Mouse (Mus musculus) skeletal muscle tissue, adult 2 months (tissue): Measurements from ENCODE around the gene Rnf4.

ENCODE experiments used
- DNase-seq: peaks from one replicate; pipeline ENCODE4 v3.0.0-alpha.2; 2012; ENCODE audit warnings: low read depth, low spot score

Gene Rnf4

GRCm38 (mm10) chr5:34336097-34336774, at the start of gene Rnf4:
Gene Rnf4, plus strand, starts transcription at chr5:34336289.
- peak; percentile 96 for DNase-seq

GRCm38 (mm10) chr5:34286516-34286915, 49.6 kb upstream of the Rnf4 start:
- no peak for DNase-seq

- DNase-seq, result no peak
Observed at GRCm38 (mm10) chr5:34287001-34287837, 48.9 kb upstream of the Rnf4 start.

- DNase-seq, result no peak
Observed at GRCm38 (mm10) chr5:34287838-34288145, 48.3 kb upstream of the Rnf4 start.

- DNase-seq, result peak; percentile 26
Observed at GRCm38 (mm10) chr5:34288154-34288716, 47.9 kb upstream of the Rnf4 start, which contains the start of the genes Zfyve28 and Cfap99. Gene Zfyve28, minus strand, starts transcription at chr5:34288449. Gene Cfap99, plus strand, starts transcription at chr5:34288600.

GRCm38 (mm10) chr5:34289286-34289685, 46.8 kb upstream of the Rnf4 start:
- DNase-seq, result no peak

- no peak for DNase-seq
Observed at GRCm38 (mm10) chr5:34293363-34293762, 42.7 kb upstream of the Rnf4 start.

- DNase-seq, result peak; percentile 4
Observed at GRCm38 (mm10) chr5:34294696-34295095, 41.4 kb upstream of the Rnf4 start.

GRCm38 (mm10) chr5:34295141-34295540, 40.9 kb upstream of the Rnf4 start:
- DNase-seq, result peak; percentile 10

- no peak for DNase-seq
Observed at GRCm38 (mm10) chr5:34298061-34298460, 38.0 kb upstream of the Rnf4 start.

- no peak for DNase-seq
Observed at GRCm38 (mm10) chr5:34298937-34299535, 37.1 kb upstream of the Rnf4 start.

GRCm38 (mm10) chr5:34302377-34302776, 33.7 kb upstream of the Rnf4 start:
- DNase-seq, result no peak

GRCm38 (mm10) chr5:34309016-34309415, 27.1 kb upstream of the Rnf4 start:
- DNase-seq, result no peak

- DNase-seq, result no peak
Observed at GRCm38 (mm10) chr5:34319491-34320034, 16.5 kb upstream of the Rnf4 start.

GRCm38 (mm10) chr5:34321236-34321635, 14.9 kb upstream of the Rnf4 start:
- no peak for DNase-seq

GRCm38 (mm10) chr5:34325286-34325685, 10.8 kb upstream of the Rnf4 start:
- DNase-seq, result no peak

GRCm38 (mm10) chr5:34326249-34326691, 9.8 kb upstream of the Rnf4 start:
- DNase-seq, result no peak

- no peak for DNase-seq
Observed at GRCm38 (mm10) chr5:34326875-34327576, 9.1 kb upstream of the Rnf4 start.

GRCm38 (mm10) chr5:34330136-34330535, 6.0 kb upstream of the Rnf4 start:
- no peak for DNase-seq

GRCm38 (mm10) chr5:34334081-34334480, 2.0 kb upstream of the Rnf4 start:
- no peak for DNase-seq

GRCm38 (mm10) chr5:34335539-34336096, 471 bp upstream of the Rnf4 start:
- DNase-seq, result no peak
